Mouse (Mus musculus): ENCODE results near the gene Plekhm3.

The Plekhm3 gene

DNA sequence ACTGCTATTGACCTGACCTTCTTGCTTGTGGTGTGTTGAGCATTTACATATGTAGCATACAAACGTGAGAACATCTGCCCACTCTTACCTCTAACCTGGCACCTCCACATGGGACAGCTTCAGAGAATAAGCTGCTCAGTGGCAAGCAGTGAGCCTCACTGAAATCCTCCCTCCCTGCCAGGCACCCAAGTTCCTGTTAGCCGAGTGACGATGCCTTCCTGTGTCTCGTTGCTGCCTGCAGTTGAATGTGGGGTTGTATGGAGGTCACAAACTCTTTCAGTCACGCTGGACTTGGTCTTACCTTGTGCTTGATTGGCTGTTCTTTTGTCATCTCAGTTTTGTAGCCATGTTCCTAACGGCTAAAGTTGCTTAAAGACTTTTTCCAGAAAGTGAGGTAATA, 133.1 kb downstream of the Plekhm3 start:
- peak; percentile 5 for DNase-seq

DNA sequence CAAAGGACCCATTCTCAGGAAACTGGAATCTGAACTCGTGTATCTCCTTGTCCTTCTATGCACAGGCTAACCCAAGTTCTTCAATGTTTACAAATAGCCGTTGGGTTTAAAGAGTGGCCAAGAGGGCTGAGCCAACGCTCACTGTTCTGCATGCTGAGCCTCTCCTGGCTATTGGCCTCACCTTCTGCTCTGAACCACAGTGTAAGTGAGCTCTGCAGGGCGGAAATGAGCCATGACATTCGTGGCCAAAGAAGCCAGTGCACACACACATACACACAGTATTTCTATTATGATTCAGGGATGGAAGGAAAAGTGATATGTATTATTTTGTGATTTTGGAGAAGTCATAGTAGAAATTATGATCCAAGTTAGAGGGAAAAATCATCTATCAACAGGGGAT, 138.9 kb downstream of the Plekhm3 start:
- DNase-seq, result no peak

DNA sequence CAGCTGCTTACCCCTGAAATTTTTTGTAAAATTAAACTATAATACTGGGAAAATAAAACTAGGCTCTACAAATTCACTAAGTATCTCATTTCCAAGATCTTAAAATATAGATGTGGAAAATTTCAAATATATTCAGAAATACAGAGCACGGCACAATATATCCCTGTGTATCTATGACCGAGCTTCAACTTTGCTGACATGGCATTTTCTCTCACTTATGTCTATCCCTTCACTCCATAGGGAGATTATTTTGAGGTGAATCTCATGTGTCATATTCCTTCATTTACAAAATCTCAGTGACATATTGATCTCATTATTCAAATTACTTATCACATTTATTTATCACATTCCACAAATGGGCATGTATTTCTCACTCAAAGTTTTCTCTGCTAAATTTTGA, 143.4 kb downstream of the Plekhm3 start:
- no peak for DNase-seq

DNA sequence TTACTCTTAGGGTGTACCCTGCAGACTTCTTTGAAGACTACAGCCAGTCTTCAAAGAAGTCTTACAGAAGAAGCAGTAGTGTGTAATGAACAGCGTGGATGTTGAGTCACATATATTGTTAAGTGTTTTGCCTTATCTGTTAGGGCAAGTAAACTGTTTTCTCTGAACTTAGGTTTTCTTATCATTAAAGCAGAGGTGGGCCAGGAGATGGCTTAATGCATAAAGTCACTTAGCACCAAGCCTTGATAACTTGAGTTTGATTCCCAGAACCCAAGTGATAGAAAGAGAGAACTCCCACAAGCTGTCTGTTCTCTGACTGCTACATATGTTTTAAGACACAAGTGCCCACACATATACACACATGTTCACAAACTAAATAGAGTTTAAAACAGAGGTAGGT, 144.7 kb downstream of the Plekhm3 start:
- no peak for DNase-seq

DNA sequence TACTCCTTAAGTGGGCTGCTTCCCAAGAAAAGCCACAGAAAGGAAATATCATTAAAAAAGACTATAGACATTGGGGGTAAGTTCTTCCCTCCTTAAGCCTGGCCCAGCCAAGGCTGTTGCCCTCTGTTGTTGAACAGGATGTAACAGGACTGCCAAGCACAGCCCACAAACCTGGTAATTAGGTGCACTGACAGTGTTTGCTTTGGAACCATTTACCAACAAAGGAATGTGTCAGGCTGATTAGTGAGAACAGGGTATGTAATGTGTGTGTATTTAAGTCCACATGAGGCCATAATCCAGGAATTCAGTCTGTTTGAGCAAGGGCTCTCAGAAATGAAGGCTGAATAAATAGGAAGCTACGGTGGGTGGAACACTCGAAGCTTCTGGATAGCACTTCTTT, 147.5 kb downstream of the Plekhm3 start:
- peak; percentile 28 for DNase-seq

DNA sequence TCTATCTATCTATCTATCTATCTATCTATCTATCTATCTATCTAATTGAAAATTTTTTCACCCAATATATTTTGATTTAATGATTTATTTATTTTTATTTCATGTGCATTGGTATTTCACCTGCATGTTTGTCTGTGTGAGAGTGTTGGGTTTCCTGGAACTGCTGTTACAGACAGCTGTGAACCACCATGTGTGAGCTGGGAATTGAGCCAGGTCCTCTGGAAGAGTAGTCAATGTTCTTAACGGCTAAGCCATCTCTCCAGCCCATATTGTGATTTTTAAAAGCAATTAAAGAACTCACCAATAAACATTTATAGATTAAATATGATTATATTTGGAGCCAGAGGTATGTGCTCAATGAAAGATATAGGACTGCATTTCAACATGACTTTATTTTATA, 148.9 kb downstream of the Plekhm3 start:
- peak; percentile 22 for DNase-seq

DNA sequence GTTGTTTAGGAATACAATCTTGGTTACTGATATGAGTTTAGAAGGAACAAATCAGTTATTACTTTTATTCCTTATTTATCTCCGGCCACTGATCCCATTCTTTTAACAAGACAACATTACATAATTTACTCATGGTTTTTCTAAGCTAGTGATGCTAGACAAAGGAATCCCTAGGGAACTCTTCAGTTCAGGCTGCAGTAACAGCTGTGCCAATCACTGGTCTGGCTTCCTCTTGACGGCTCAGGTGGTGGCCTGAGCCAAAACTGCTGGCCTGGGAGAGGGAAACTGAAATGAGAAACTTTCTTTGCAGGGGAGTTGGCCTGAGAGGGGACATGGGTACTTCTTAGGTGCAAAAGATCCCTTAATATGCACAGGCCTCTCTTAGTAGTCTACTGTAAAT, 151.4 kb downstream of the Plekhm3 start:
- DNase-seq, result no peak

DNA sequence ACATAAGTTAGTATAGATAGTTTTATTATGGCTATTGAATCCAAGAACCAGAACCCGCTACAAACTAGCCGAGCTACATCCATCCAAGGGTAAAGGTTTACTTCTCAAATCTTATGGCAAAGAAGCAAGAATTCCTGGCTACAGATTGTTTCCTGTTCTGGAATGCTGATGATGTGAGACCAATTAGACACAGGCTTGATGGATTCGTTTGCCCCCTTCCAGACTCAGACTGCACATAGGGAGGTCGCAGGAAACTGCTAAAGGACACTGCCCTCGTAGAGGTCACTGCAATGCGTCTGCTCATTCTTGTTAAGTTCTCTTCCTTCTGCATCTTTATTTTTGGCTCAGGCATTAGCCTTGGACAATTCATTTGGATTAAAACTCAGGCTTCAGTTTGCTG, 154.0 kb downstream of the Plekhm3 start:
- DNase-seq, result no peak

DNA sequence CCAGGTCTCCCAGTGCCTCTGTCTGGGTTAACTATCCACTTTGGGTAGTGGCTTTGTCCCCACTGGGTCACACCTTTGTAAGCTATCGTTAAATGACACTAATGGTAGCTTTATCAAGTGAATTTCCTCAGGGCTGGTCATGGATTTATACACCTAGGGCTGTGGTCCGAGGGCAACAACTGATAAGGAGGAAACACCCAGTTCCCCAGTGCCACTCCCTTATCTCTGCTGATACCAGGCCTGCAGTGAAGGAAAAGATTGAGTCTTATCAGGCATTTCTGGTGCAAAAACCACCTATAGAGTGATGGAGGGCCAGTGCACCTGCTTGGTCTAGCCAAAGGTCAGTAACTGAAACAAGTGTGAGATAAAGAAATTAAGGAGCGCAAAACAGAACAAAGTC, 159.0 kb downstream of the Plekhm3 start:
- DNase-seq, result no peak

DNA sequence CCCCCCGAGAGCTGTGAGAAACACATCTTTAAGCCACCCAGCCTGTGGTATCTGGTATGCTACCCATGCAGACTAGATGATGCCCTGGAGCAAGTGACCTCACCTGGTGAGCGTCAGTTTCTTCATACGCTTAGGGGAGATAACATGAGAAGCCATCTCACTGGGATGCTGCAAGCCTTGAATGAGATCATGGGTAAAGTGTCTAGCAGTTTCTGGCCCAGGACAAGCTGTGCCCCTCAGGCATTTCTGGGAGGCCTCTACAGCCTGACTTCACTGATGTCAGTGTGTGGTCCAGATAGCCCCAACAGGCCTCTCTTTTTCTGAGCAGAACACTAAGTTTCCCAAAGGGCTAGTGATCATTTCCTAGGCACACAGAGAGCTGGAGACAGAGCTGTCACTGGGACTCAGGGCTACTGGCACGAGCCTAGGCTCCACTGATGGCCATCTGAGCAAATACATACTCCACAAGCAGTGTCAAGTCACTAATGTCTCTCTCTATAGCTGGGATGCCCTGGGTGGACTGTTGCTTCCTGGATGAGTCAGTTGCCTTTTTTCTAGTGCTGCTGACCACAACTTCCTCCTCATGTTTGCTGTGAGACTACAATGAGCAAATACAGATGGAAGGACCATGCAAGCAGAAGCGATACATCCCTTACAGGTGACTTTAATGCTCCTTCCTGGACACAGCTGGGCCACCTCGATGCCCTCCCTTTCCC, 159.6 kb downstream of the Plekhm3 start:
- no peak for DNase-seq

DNA sequence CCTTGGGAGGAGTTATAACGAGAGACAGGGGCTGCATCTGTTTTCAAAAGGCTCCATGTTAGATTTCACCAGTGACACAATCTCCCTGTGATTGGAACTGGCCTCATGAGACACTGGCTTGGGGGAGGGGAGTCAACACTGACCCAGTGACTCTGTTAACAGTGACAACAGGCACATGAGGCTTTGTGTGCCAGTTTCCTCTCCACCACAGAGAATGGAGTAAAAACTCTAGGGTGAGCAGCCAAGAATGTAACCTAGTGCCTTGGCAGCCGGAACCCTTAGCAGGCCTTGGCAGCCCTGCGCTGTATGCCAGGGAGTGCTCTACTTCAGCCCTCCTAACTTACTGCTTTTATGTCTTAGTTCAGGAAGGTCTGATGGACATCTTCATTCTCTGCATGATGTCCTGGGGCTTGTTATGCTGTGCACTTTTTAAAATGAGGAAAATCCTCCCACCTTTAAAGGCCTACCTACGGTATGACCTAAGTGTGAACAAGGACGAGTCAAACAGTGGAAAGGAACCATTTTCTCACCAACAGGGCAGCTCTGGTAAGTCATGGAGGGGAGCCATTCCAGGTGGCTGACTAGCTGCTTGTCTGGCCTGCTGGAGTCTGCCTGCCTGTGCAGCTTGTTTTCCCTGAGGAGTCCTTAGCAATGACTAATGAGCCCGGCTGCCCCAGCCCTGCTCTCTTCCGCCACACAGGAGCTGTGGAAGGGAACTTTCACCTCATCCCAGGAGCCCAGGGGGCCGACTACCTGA, 161.2 kb downstream of the Plekhm3 start:
- DNase-seq, result no peak

DNA sequence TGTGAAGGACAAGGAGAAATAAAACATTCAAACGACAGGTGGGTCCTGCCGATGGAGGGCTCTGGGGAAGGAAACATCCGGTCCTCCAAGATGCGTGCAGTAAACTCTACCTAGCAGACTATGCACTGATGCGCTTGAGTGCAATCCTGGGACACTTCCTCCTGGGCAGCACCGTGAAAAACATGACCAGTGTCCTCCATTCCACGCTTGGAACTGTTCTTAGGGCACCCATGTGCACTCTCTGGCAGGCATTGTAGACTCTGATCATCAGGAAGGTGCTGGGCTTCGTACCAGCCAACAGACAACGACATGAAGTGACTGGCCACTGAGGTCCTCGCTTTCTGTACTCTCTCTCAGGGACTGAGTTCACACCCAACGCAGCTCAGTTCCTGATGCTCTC, 162.5 kb downstream of the Plekhm3 start:
- DNase-seq, result no peak

DNA sequence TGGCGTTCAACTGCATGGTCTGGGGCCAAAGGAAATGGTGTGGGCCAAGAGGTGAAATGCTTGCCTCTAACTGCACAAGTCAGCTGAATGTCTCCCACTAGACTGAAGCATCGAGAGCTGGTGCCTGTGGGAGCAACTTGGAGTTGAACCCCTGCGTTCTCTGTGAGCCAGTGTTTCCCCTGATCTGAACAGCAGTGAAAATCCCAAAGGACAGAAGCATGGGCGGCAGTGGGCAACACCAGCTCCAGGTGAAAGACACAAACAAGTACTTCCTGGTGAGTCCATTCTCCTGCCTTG, 163.4 kb downstream of the Plekhm3 start:
- DNase-seq, result no peak

DNA sequence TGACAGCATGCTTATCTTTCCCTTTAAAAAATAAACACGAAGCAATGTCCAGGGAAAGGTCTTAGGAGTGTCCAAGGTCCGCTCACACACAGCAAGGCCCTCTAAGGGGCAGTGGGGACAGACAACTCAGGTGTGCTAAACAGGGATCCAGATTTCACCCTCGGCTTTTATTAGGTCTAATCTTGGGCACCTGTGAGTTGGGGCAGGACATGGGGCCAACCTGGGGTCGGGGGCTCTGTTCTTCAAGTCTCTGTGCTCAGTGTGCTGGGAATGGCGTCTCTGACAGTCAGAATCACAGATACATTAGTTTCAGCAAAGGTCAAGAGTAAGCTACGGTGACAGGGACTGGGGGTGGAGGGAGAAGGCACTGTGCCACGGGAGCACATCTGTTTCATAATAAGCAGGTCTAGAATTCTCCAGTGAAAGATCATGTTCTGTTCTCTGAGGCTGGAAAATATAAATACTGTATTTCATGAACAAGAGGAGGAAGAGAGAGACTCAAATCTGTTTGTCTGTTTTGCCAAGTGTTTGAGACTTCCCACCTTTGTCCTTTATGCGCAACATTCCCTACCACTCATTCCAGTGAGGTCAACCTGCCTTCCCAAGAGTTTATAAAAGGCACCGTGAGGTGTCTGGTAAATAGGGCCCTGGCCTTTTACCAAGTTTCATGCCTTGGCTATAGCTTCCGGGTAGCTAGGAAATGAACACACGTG, 163.9 kb downstream of the Plekhm3 start:
- DNase-seq, result no peak

DNA sequence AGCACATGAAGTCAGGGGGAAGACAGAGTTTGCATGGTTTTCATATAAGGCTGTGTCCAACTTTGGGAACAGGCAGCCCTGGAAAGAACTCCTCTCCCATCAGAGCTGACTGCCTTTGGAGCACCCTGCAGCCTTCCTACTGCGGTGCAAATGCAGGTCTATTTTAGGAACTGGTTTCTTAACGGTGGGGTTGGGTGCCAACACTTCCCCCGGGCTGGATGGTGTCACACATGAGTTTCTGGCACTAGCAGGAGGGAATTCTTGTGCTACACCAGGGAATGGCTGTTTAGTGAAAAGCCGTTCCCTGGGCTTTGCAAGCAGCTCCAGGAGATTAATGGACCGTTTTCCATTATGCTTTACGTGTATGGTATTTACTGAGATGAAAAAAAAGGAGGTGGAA, 164.8 kb downstream of the Plekhm3 start:
- peak; percentile 40 for DNase-seq

DNA sequence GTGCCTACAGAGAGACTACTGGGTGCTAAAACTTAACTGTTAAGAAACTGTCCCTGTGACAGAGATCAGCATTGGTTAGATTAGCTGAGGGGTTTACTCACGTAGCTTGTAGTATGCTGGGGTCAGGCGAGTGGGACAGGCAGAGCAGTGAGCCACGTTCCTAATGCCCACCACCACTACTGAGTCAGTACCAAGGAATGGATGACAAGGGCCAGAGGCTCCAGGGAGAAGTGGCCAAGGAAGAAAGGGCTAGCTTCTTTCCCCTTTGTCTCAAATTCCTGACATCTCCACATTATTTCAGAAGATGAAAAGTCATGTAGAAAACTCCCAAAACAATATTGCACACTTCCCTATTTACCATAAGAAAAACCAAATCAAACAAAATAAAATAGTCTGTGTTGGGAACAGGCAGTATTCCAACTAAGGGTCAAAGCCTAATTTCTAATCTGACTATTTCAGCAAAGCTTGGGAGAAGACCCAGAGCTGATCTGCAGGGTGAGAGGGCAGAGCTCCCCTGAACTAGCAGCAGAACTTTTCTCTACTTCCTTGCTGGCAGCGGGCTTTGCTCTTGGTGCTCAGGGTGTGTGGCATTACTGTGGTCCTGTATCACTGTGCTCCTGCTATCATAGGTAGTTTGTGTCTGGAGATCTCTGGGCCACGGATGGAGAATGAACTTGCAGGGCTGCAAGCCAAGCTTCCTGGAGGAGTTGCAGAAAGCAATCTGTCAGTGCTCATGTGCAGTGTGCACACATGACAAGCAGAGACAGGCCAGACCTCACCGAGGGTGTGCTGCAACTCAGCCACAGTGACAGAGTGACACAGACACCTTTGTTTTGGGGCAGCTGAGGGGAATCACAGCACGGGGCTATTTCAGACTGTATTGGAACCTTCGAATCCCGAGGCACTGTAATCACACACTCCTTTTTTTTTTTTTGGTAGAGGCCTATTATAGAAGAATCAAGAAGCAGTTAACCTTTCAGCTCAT, 165.5 kb downstream of the Plekhm3 start:
- DNase-seq, result no peak

DNA sequence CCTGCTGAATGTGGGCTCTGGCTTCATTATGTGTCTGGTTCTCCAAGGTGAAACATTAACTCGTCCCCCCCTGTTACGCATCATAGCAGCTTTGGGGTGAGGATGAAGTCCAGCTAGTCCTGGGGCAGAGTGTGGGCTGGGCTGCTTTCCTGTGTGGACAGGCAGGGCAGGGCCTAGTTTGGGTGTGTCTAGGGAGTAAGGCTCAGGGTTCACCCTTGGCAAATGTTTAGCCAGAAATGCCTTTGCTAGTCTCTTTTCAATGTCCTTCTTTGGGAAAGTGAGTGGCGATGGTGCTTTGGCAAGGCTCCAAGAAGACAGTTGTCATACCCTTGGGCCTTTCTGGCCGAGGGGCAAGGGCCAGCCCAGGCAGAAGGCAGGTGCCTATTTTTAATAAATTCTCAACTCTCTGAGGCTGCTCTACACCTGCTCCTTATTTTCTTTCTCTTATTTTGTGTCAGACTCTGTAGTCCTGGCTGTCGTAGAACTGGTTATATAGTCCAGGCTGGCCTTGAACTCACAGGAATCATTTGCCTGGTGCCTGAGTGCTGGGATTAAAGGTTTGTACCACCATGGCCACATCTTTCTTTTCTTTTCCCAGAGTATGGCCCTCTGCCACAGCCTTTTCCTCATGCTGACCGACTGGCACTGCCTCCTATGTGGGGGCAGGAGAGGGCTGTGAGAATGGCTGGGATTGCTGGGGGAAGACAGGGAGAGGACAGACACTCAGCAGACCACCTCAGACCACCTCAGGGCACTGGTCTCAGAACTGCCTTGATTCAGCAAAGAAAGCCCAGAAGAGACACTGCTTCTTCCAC, 168.7 kb downstream of the Plekhm3 start:
- no peak for DNase-seq

DNA sequence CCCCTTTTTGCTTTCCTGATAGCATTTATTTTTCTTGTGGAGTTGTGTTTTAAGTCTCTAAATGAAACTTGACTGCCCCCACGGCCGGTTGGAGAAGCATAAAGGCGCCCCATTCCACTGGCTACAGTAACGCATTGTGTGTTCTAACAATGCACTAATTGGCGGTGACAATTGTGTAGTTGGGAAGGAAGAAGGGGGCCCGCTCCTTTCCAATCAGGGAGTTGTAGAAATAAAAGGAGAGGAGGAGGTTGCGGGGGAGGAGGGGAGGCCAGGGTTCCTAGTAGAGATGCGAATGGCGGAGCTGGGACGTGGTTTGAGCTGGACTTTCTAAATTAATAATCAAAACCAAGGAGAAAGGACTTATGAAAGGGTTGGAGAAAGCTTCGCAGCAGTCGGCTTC, 176.8 kb downstream of the Plekhm3 start:
- no peak for DNase-seq

DNA sequence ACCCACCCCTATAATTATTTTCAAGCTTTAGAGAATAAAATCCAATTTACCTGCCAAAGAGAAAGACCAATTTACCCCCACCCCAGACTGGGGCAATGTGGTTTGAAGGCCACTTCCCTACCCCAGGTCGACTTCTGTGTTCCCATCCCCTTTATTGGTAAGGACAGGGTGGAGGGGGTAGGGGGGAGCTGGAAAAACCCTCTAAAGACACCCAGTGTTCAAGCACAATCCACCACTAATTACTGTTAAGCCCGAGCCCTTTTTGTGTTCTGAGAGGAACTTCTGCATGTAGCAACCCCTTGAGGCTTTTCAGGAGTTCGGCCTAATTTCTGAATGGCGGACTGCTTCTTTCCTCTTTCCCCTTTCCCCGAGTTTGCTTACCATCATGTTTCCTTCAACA, 177.2 kb downstream of the Plekhm3 start:
- DNase-seq, result no peak

DNA sequence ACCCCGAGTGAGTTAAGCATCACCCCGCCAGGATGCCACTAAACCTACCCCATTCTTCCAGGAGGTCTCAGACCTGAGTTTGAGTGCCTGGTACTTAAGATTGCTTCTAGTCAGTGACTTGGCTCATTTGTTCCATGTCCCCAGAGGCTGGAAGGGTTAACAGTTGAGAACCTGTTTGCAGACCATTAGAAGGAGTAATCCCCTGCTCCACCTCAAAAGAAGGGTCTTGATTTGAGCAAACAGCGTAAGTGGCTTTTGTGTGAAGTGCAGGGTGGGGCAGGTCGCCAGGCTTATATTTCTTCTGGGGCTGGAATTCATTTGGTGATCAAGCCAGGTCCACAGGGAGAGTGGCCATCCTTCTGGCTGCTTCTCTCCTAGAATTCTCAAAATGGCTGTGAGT, 183.3 kb downstream of the Plekhm3 start:
- DNase-seq, result no peak

DNA sequence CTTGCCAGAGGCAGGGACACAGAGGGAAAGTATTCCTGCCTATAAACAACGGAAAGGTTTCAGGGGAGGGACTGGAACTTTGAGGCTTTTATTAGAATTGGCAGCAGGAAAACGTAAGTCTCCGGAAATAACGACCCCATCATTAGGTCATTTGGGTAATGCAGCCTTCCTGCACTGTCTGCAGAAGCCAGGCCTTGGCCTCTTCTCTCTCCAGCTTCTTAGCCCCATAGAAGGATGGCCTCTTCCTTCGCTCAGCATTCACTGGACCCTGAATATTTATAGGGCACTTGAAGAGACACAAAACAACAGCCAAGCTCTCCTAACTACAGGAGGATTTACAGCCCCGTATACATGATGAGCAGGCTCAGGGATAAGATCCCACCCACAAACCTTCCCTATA, 186.5 kb downstream of the Plekhm3 start:
- no peak for DNase-seq

DNA sequence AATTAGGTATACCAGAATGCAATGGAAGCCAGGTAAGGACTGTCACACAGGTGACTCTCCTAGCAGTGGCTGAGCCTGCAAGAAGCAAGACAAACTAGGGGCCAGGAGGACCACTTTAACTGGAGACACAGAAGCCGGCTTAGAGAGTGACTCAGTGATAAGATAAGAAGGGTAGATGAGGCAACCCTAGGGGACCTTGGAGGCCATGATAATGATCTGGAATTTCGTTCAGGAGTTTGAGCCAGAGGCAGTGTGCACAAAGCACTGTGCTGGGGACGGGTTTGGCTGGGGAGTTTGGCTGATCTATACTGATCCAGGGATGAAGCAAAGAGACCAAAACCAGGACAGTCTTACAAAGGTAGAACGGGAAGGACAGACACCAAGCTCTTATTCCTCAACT, 195.0 kb downstream of the Plekhm3 start:
- DNase-seq, result no peak
